Mouse (Mus musculus) cerebellum, adult 2 months (tissue): ENCODE results near the gene Mtx3.

Experiments used
- CTCF ChIP-seq: fragments of 200-500 bp; IDR thresholded peaks from 2 replicates; pipeline ENCODE4 v1.5.1; 2011; ENCODE audit warnings: low read depth, mild to moderate bottlenecking, control low read depth, low read length, moderate library complexity, borderline replicate concordance; ENCODE audit not compliant: insufficient read depth
- POLR2A ChIP-seq: fragments of 200-500 bp; IDR thresholded peaks from 2 replicates; pipeline ENCODE4 v1.6.1; 2011; ENCODE audit warnings: low read length, control low read depth, borderline replicate concordance; ENCODE audit not compliant: insufficient read depth

GRCm38 (mm10) chr13:92847336-92847735 lies 2.8 kb downstream of the Mtx3 start:
- TF ChIP-seq CTCF (no peak), POLR2A (no peak)
